Mouse (Mus musculus): Measurements from ENCODE around the gene Smurf1.

Gene Smurf1

GRCm38 (mm10) chr5:144965639-144966351, at the start of gene Smurf1:
Gene Smurf1 (minus strand): TSS chr5:144965847.
- DNase-seq (ENCODE audit: low spot score), result peak; percentile 76

GRCm38 (mm10) chr5:145014278-145014677, 48.6 kb upstream of the Smurf1 start:
- no peak for DNase-seq (ENCODE audit: low spot score)

GRCm38 (mm10) chr5:145008878-145009659, 43.4 kb upstream of the Smurf1 start:
- DNase-seq (ENCODE audit: low spot score), result no peak

GRCm38 (mm10) chr5:145005596-145005995, 39.9 kb upstream of the Smurf1 start:
- no peak for DNase-seq (ENCODE audit: low spot score)

GRCm38 (mm10) chr5:145004495-145004894, 38.8 kb upstream of the Smurf1 start:
- DNase-seq (ENCODE audit: low spot score), result no peak

GRCm38 (mm10) chr5:145003362-145003761, 37.7 kb upstream of the Smurf1 start:
- no peak for DNase-seq (ENCODE audit: low spot score)

GRCm38 (mm10) chr5:144998491-144998890, 32.8 kb upstream of the Smurf1 start:
- DNase-seq (ENCODE audit: low spot score), result no peak

- no peak for DNase-seq (ENCODE audit: low spot score)
Measured at GRCm38 (mm10) chr5:144990481-144990880, 24.8 kb upstream of the Smurf1 start.

GRCm38 (mm10) chr5:144990051-144990450, 24.4 kb upstream of the Smurf1 start:
- DNase-seq (ENCODE audit: low spot score), result no peak

- no peak for DNase-seq (ENCODE audit: low spot score)
Measured at GRCm38 (mm10) chr5:144989061-144989405, 23.4 kb upstream of the Smurf1 start.

- peak; percentile 68 for DNase-seq (ENCODE audit: low spot score)
Measured at GRCm38 (mm10) chr5:144988340-144989060, 22.9 kb upstream of the Smurf1 start.

- no peak for DNase-seq (ENCODE audit: low spot score)
Measured at GRCm38 (mm10) chr5:144987561-144987960, 21.9 kb upstream of the Smurf1 start.

GRCm38 (mm10) chr5:144984839-144985238, 19.2 kb upstream of the Smurf1 start:
- DNase-seq (ENCODE audit: low spot score), result no peak

GRCm38 (mm10) chr5:144983227-144983626, 17.6 kb upstream of the Smurf1 start:
- DNase-seq (ENCODE audit: low spot score), result no peak

- no peak for DNase-seq (ENCODE audit: low spot score)
Measured at GRCm38 (mm10) chr5:144979110-144979509, 13.5 kb upstream of the Smurf1 start.

- DNase-seq (ENCODE audit: low spot score), result peak; percentile 88
Measured at GRCm38 (mm10) chr5:144978533-144979107, 13.0 kb upstream of the Smurf1 start.

GRCm38 (mm10) chr5:144971266-144971665, 5.6 kb upstream of the Smurf1 start:
- no peak for DNase-seq (ENCODE audit: low spot score)

GRCm38 (mm10) chr5:144964872-144965638, 592 bp downstream of the Smurf1 start:
- DNase-seq (ENCODE audit: low spot score), result peak; percentile 90

- no peak for DNase-seq (ENCODE audit: low spot score)
Measured at GRCm38 (mm10) chr5:144964465-144964864, 1.2 kb downstream of the Smurf1 start.

- DNase-seq (ENCODE audit: low spot score), result peak; percentile 72
Measured at GRCm38 (mm10) chr5:144963817-144964261, 1.8 kb downstream of the Smurf1 start.

GRCm38 (mm10) chr5:144963401-144963800, 2.2 kb downstream of the Smurf1 start:
- DNase-seq (ENCODE audit: low spot score), result no peak

- no peak for DNase-seq (ENCODE audit: low spot score)
Measured at GRCm38 (mm10) chr5:144958271-144958670, 7.4 kb downstream of the Smurf1 start.
